Mouse (Mus musculus): ENCODE measurements around the gene Abhd4. TPM values are rescaled to one million over a fixed set of nuclear protein-coding genes. Genes with fewer than 3 reads are reported as not detected.

The Abhd4 gene
- polyA plus RNA-seq, 1 experiment from 2014 or later, result 51.5 TPM

- H3K4me2 ChIP-seq (replicated peaks), result no peak overlapping the region
- no peaks in the 10 kb centered on the region for H3K27me3 ChIP-seq
- WGBS, result 81% methylated on average over 4 of the region's 4 CpGs
- H3K4me3 ChIP-seq, result no peak overlapping the region
- H3K36me3 ChIP-seq, result peaks cover 14% of the 10 kb centered on the region
- H3K4me1 ChIP-seq, result peaks cover 36% of the 10 kb centered on the region
- ATAC-seq (ENCODE audit: insufficient number of reproducible peaks, insufficient read depth, low FRiP score, low TSS enrichment), result no peak
- H3K9ac ChIP-seq, result no peak overlapping the region
- H3K27ac ChIP-seq, result no peak overlapping the region
- no peaks in the 10 kb centered on the region for H3K9me3 ChIP-seq
These were observed 3.9 kb upstream of the Abhd4 start for GRCm38 (mm10) chr14:54250122-54250521.

DNA sequence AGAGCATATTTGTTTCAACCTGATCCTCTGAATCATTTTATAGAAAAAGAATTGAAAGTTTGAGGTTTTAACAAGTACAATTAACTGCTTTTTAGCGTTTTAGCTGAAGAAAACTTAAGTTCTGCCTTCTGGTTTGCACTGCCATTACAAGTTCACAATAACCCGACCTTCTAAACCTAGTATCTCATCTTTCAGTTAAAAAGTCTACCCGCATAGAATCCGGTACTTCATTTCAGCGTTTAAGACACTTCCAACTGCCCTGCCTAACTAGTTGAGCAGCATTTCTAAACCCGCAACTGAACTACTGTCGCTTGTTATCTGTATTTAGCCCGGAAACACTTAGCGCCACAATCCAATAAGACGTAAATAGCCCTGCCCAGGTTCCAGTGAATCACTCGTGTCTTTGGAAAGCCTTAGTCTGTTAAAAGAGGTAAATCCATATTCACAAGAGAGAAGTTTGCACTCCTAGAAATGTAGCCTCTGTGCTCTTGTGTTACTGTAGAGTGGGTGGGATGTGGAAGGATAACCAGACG, 748 bp downstream of the Abhd4 start:
- Histone ChIP-seq H3K4me1 (peaks cover 29% of the 10 kb centered on the region), H3K9ac (no peak overlapping the region; the same call in 1 of the 2 replicates), H3K4me2 (replicated peaks) (peak overlapping the region; percentile 66), H3K9me3 (no peaks in the 10 kb centered on the region), H3K4me3 (peak overlapping the region; percentile 84), H3K27ac (no peak overlapping the region), H3K27me3 (no peaks in the 10 kb centered on the region), H3K36me3 (no peaks in the 10 kb centered on the region; the same call in 1 of the 2 replicates)
- no peak for ATAC-seq (ENCODE audit: insufficient number of reproducible peaks, insufficient read depth, low FRiP score, low TSS enrichment)
- 60% methylated on average over 12 of the region's 12 CpGs for WGBS

DNA sequence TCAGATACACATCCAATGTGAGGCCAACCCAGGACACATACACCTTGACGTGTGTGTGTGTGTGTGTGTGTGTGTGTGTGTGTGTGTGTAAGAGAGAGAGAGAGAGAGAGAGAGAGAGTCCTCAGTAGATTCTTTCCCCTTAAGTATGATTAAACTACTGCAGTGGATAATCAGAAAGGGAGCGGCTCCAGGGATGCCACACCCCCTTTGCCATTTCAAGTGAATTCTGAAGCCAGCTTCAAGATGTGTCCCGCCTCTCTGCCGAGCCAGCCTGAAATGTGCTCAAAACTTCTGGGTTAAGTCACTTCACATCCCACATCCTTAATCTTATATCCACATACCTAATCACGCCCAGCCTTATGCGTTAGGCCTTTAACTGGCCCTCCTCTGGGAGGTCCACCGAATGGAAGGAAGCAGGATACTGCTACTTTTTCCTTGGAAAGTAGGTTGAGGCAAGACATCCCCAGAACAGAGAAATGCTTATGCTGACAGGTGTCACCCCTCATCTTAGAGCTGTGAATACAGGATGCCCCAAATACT, 4.2 kb downstream of the Abhd4 start:
- Histone ChIP-seq H3K4me1 (peaks cover 14% of the 10 kb centered on the region), H3K27me3 (no peaks in the 10 kb centered on the region), H3K9me3 (no peaks in the 10 kb centered on the region), H3K27ac (no peak overlapping the region), H3K4me3 (no peak overlapping the region), H3K4me2 (replicated peaks) (peak overlapping the region; percentile 76; the same call in 1 of the 2 replicates), H3K9ac (no peak overlapping the region), H3K36me3 (peaks cover 10% of the 10 kb centered on the region; the same call in 1 of the 2 replicates)
- WGBS, result 71% methylated on average over 7 of the region's 7 CpGs
- no peak for ATAC-seq (ENCODE audit: insufficient number of reproducible peaks, insufficient read depth, low FRiP score, low TSS enrichment)

- H3K9ac ChIP-seq, result peak overlapping the region; percentile 62
- H3K9me3 ChIP-seq, result no peaks in the 10 kb centered on the region
- H3K4me2 ChIP-seq (replicated peaks), result peak overlapping the region; percentile 76
- peak overlapping the region; percentile 81 for H3K27ac ChIP-seq
- peaks cover 16% of the 10 kb centered on the region for H3K36me3 ChIP-seq
- WGBS, result under 1% methylated on average over 35 of the region's 35 CpGs
- peak overlapping the region; percentile 63 for H3K4me3 ChIP-seq
- no peaks in the 10 kb centered on the region for H3K27me3 ChIP-seq
- peaks cover 14% of the 10 kb centered on the region for H3K4me1 ChIP-seq
- ATAC-seq (ENCODE audit: insufficient number of reproducible peaks, insufficient read depth, low FRiP score, low TSS enrichment), result peak; percentile 88
These were observed 5.2 kb downstream of the Abhd4 start for GRCm38 (mm10) chr14:54259003-54259721.

DNA sequence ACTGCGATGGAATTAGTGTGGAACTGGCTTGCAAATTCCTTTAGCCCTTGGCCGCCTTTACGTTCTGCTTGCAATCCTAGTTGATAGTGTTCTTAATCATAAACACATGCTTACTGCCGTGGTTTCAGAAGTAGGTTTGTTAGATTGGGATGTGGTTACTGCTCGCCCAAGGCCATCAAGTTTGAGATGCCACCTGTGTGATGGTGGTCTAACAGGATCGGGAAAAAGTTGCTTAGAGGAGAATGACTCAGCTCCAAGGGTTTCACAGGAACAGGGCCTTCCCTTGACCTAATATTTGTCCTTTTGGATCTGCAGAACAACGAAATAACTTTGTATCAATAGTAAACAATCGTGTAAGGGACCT, 5.7 kb downstream of the Abhd4 start:
- Histone ChIP-seq H3K4me1 (peaks cover 10% of the 10 kb centered on the region), H3K27me3 (no peaks in the 10 kb centered on the region), H3K9me3 (no peaks in the 10 kb centered on the region), H3K9ac (peak overlapping the region; percentile 62), H3K27ac (peak overlapping the region; percentile 81), H3K4me2 (replicated peaks) (peak overlapping the region; percentile 76), H3K36me3 (peaks cover 18% of the 10 kb centered on the region), H3K4me3 (peak overlapping the region; percentile 63)
- 19% methylated on average over 8 of the region's 8 CpGs for WGBS
- no peak for ATAC-seq (ENCODE audit: insufficient number of reproducible peaks, insufficient read depth, low FRiP score, low TSS enrichment)

DNA sequence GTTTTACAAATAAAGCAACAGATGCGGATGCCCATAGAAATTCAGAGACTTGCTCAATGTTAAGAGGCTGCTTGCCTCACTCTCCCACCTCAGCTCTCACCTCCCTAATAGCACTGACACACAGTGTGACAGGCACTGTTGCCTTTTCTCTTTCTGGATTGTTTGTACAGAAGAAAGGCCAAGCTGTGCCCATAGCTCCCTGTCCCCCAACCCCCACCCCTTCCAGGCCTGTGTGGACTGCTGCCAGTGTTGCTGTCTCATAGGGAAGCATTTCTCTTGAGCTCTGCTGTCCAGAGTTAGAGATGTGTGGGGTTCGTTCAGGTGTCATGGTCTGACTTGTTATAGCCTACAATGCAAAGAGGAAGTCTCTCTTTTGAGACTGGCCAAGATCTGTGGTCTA, 6.2 kb downstream of the Abhd4 start:
- Histone ChIP-seq H3K4me3 (peak overlapping the region; percentile 63), H3K27me3 (no peaks in the 10 kb centered on the region), H3K9ac (no peak overlapping the region), H3K27ac (no peak overlapping the region), H3K4me1 (peaks cover 8% of the 10 kb centered on the region), H3K4me2 (replicated peaks) (peak overlapping the region; percentile 76), H3K36me3 (peaks cover 22% of the 10 kb centered on the region), H3K9me3 (no peaks in the 10 kb centered on the region)
- no peak for ATAC-seq (ENCODE audit: insufficient number of reproducible peaks, insufficient read depth, low FRiP score, low TSS enrichment)
- 67% methylated on average over 2 of the region's 2 CpGs for WGBS

GRCm38 (mm10) chr14:54261386-54261785, 7.4 kb downstream of the Abhd4 start:
- no peak for ATAC-seq (ENCODE audit: insufficient number of reproducible peaks, insufficient read depth, low FRiP score, low TSS enrichment)
- peaks cover 23% of the 10 kb centered on the region for H3K36me3 ChIP-seq
- peaks cover 8% of the 10 kb centered on the region for H3K4me1 ChIP-seq
- H3K27me3 ChIP-seq, result no peaks in the 10 kb centered on the region
- H3K27ac ChIP-seq, result no peak overlapping the region
- no peak overlapping the region for H3K4me2 ChIP-seq (replicated peaks)
- no peak overlapping the region for H3K9ac ChIP-seq
- H3K4me3 ChIP-seq, result no peak overlapping the region
- H3K9me3 ChIP-seq, result no peaks in the 10 kb centered on the region
- 89% methylated on average over 2 of the region's 2 CpGs for WGBS

DNA sequence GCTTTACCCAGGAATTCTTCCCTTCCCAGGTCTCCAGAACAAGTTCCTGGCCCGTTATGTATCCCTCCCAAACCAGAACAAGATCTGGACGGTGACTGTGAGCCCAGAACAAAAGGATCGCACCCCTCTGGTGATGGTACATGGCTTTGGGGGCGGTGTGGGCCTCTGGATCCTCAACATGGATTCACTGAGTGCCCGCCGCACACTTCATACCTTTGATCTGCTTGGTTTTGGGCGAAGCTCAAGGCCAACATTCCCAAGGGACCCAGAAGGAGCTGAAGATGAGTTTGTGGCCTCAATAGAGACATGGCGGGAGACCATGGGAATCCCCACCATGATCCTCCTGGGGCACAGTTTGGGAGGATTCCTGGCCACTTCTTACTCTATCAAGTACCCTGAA, 8.6 kb downstream of the Abhd4 start:
- H3K9ac ChIP-seq, result no peak overlapping the region
- no peak overlapping the region for H3K4me2 ChIP-seq (replicated peaks)
- H3K4me3 ChIP-seq, result no peak overlapping the region
- ATAC-seq (ENCODE audit: insufficient number of reproducible peaks, insufficient read depth, low FRiP score, low TSS enrichment), result no peak
- no peaks in the 10 kb centered on the region for H3K27me3 ChIP-seq
- H3K36me3 ChIP-seq, result peaks cover 29% of the 10 kb centered on the region
- no peaks in the 10 kb centered on the region for H3K9me3 ChIP-seq
- 87% methylated on average over 8 of the region's 8 CpGs for WGBS
- peaks cover 8% of the 10 kb centered on the region for H3K4me1 ChIP-seq
- H3K27ac ChIP-seq, result no peak overlapping the region

DNA sequence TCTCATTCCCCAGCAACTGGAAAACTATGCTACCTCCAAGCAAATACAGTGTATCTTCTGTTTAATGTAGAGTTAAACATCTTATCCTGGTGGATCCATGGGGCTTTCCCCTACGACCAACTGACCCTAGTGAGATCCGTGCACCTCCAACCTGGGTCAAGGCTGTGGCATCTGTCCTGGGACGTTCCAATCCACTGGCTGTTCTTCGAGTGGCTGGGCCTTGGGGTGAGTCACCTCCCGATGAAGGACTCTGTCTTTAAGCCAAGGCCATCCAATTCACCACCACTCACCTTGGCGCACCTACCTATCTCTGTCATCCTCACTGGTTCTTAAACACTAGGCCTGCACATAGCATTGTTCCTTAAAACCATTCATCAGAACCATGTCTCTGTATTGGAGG, 9.1 kb downstream of the Abhd4 start:
- ATAC-seq (ENCODE audit: insufficient number of reproducible peaks, insufficient read depth, low FRiP score, low TSS enrichment), result no peak
- H3K27me3 ChIP-seq, result no peaks in the 10 kb centered on the region
- H3K9ac ChIP-seq, result no peak overlapping the region
- H3K4me3 ChIP-seq, result no peak overlapping the region
- H3K36me3 ChIP-seq, result peaks cover 34% of the 10 kb centered on the region
- no peak overlapping the region for H3K4me2 ChIP-seq (replicated peaks)
- H3K9me3 ChIP-seq, result no peaks in the 10 kb centered on the region
- H3K4me1 ChIP-seq, result peaks cover 8% of the 10 kb centered on the region
- WGBS, result 92% methylated on average over 6 of the region's 6 CpGs
- H3K27ac ChIP-seq, result no peak overlapping the region

GRCm38 (mm10) chr14:54264231-54264630, 10.2 kb downstream of the Abhd4 start:
- H3K9ac ChIP-seq, result no peak overlapping the region

GRCm38 (mm10) chr14:54265093-54265492, 11.1 kb downstream of the Abhd4 start:
- Histone ChIP-seq H3K36me3 (peaks cover 37% of the 10 kb centered on the region), H3K27ac (no peak overlapping the region), H3K9ac (no peak overlapping the region), H3K27me3 (no peaks in the 10 kb centered on the region), H3K4me1 (peaks cover 2% of the 10 kb centered on the region), H3K4me3 (no peak overlapping the region), H3K9me3 (no peaks in the 10 kb centered on the region), H3K4me2 (replicated peaks) (no peak overlapping the region)
- ATAC-seq (ENCODE audit: insufficient number of reproducible peaks, insufficient read depth, low FRiP score, low TSS enrichment), result no peak
- 43% methylated on average over 10 of the region's 10 CpGs for WGBS

More at GRCm38 (mm10) chr14:54264231-54264630, 10.2 kb downstream of the Abhd4 start:
- no peak for ATAC-seq (ENCODE audit: insufficient number of reproducible peaks, insufficient read depth, low FRiP score, low TSS enrichment)
- H3K27me3 ChIP-seq, result no peaks in the 10 kb centered on the region
- H3K4me1 ChIP-seq, result peaks cover 8% of the 10 kb centered on the region
- H3K9me3 ChIP-seq, result no peaks in the 10 kb centered on the region
- peaks cover 37% of the 10 kb centered on the region for H3K36me3 ChIP-seq
- 84% methylated on average over 7 of the region's 7 CpGs for WGBS
- H3K27ac ChIP-seq, result no peak overlapping the region
- no peak overlapping the region for H3K4me3 ChIP-seq
- no peak overlapping the region for H3K4me2 ChIP-seq (replicated peaks)

- H3K9me3 ChIP-seq, result no peaks in the 10 kb centered on the region
- no peak overlapping the region for H3K9ac ChIP-seq
- no peak overlapping the region for H3K4me2 ChIP-seq (replicated peaks)
- H3K36me3 ChIP-seq, result peaks cover 37% of the 10 kb centered on the region
- 69% methylated on average over 6 of the region's 6 CpGs for WGBS
- H3K4me1 ChIP-seq, result no peaks in the 10 kb centered on the region
- no peak overlapping the region for H3K4me3 ChIP-seq
- H3K27ac ChIP-seq, result no peak overlapping the region
- ATAC-seq (ENCODE audit: insufficient number of reproducible peaks, insufficient read depth, low FRiP score, low TSS enrichment), result no peak
- H3K27me3 ChIP-seq, result no peaks in the 10 kb centered on the region
These were observed 12.0 kb downstream of the Abhd4 start for GRCm38 (mm10) chr14:54265951-54266350.

Measured in embryonic facial prominence, embryonic 12.5 days (tissue).